Mouse (Mus musculus): ENCODE data around the gene Pcbp4. TPM values are rescaled to one million over a fixed set of nuclear protein-coding genes. Genes with fewer than 3 reads are reported as not detected.

Gene Pcbp4
- total RNA-seq, 2 experiments from 2014 or later, result 54.2 to 68.2 TPM

DNA sequence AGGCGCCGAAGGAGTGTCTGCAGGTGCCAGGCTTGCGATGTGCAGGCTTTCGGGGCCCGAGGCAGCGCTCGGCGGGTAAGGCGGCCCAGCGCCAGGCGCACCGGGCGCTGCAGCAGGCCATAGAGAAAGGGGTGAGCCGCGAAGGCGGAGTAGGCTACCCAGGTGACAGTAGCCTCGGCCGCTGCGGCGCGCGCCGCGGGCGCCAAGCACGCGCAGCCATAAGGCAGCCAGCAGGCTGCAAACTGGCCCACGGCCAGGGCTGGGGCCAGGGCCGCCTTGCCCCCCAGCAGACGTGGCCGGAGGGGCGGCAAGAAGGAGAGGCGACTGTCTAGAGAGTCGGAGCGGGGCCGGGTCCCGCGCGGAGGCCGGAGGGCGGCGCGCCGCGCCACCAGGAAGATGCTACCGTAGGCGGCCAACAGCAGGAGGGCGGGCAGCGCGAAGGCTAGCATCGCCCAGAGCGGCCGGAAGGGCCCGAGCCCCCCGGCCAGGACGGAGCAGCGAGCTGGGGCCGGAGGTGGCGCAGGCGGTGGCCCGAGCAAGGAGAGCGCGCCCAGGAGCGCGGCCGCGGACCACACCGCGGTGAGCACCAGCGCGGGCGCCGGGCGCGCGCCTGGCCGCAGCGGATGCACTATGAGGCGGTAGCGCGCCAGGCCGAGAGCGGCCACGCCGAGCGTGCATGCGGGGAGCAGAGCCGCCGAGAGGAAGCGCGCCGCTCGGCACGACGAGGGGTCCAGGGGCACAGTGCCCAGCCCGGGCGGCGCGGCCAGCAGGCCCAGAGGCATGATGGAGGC lies 11.9 kb downstream of the Pcbp4 start:
- DNase-seq, result peak; percentile 75

DNA sequence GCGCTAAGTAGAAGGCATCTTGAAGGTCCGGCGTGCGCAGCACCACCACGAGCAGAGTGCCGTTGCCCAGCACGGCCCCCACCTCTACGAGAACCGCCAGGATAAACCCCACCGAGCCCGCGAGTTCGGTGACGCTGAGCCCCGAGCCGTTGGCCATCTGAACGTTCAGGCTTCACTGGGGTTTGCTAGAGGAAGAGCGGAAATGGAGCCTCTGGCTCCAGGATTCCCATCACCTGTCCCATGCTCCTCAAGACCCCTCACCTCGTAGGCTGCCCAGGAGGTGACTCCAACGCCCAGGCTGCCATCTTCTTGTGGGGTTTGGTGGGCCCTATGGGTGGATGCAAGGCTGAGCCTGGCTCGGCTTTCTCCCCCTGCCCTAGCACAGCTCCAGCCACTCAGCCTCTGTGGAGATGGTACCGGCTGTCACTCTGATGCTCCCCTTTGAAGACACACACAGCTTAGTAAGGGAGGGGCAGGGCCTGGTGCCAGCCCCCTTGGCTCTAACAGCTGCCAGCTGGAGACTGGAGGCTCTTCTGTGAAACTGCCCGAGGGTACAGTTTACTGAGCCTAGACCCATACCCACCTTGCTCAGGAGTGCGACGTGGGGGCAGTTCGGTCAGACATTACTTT lies 12.6 kb downstream of the Pcbp4 start, which contains the start of gene Gpr62:
Gene Gpr62, minus strand, starts transcription at position 368 of the 630 bp plus-strand sequence.
- peak; percentile 72 for DNase-seq

GRCm38 (mm10) chr9:106466721-106467120 lies 13.6 kb downstream of the Pcbp4 start:
- DNase-seq, result no peak

GRCm38 (mm10) chr9:106467746-106468145 lies 14.7 kb downstream of the Pcbp4 start:
- no peak for DNase-seq

DNA sequence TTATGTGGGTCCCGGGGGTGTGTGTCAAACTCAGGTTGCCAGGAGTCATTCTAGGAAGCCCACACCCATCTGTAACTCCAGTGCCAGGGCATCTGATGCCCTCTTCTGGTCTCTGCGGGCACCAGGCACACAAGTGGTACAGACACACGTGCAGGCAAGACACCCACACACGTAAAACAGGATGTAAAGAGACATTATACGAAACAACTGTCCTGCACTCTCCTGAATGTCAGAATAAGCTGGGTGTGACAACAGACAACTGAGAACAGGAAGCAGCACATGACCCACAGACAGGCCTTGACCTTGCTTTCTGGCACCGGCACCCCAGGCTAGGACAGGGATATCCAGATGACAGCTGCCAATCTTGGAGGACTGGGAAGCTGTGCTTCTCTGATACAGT lies 16.2 kb downstream of the Pcbp4 start:
- no peak for DNase-seq

DNA sequence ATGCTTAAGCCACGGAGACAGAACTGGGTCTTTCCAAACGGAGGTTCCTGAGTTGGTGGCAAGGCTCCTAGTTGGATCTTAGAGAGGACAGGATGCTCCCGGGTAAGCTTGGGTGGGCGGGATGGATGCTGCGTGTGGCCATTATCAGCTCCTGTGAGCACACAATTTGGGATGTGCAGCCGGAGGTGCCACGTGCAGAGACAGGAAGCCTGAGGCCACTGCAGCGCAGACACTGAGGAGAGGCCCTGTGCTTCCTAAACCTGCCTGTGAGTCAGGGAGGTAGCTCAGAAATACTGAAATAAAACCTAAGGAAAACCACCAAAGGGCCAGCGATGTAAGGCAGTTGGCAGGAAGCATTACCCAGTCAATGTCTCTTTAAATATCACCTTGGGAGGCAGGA lies 16.7 kb downstream of the Pcbp4 start:
- DNase-seq, result no peak

- peak; percentile 3 for DNase-seq
Measured at GRCm38 (mm10) chr9:106470991-106471750, 18.1 kb downstream of the Pcbp4 start.

DNA sequence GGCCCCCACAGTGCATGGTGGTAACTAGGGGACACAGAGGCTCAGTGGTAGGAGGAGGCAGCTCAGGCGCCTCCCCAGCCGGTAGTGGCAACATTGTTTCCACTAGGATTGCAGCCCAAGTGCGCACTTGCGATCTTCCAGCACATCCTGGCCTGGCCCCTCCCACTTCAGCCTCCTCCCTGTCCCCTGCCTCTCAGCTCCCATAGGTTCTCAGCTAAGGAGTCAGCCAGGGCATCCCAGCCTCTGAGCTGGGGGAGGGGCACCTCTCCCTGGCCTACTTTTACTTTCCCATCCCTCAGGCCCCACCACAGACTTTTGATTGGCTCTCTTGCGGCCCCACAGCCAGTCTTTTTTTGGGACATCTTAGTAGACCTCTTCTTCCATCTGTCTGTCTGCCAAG lies 18.8 kb downstream of the Pcbp4 start:
- peak; percentile 55 for DNase-seq

DNA sequence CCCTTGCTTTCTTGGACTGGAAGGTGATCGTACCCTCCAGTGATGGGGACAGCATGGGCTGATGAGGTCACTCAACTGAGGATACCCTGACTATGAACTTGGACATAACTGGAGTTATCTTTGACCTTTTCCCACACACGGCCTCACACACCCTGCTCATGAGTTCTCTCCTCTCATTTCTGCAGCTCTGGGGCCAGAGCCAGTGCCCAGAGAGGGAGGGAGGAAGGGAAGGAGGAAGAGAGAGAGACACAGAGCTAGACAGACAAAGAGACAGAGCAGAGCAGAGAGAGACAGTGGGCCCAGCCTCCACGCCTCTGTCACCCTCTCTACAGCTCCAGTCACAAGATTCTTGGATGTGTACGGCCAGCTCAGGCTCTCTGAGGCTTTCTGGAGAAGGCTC lies 19.2 kb downstream of the Pcbp4 start:
- DNase-seq, result peak; percentile 6

GRCm38 (mm10) chr9:106473081-106473752 lies 20.1 kb downstream of the Pcbp4 start:
- DNase-seq, result peak; percentile 5

DNA sequence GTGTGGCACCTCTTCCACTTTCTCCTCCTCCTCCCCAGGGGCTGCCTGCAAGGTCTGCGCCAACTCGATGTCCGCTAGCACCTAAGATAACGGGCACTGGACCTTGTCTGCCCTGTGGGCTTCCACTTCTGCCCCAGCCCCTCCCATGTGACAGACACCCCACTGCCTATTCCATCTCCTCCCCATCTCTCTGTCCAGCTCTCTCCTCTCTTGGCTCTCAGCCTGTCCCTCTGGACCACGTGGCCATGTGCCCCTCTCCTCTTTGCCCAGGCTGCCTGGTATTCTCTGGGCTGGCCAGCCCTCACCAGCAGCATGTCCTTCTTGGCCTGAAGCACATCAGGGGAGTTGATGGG lies 20.6 kb downstream of the Pcbp4 start:
- peak; percentile 24 for DNase-seq

DNA sequence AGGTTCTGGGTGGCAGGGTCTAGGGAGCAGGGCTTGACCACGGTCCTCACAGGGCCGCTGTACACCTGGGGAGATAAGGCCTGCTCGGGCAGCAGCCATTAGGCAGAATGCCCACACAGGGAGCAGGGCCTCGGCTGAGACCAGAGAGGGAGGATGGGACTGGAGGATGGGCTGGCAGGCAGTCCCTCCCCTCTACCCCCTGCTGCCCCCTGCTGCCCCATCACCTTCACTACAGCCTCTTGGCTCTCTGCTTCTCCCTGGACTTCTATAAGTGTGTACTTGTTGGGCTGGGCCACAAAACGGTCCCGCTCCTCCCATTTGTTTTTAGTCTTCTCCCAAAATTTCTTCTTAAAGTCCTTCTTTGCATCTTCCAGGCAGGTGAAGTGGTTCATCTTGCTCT lies 21.4 kb downstream of the Pcbp4 start:
- DNase-seq, result peak; percentile 76

DNA sequence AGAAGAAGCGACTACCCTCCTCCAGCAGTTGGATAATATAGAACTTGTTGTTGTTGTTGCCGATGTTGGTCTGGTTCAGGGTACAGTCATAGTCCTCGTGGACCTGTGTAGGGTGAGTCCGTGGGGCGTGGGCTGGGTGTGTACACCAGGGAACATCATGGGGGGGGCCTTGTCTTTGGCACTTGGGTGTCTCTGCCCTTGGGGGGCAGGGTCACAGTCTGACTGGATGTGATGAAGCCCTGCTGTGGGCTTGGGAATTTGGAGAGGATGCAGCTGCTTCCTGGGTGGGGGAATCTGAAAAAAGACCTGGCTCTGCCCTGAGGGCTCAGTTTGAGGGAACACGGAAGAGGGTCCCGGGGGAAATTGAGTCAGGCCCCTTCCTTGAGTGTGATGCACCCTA lies 22.0 kb downstream of the Pcbp4 start:
- peak; percentile 48 for DNase-seq

GRCm38 (mm10) chr9:106475663-106476001 lies 22.5 kb downstream of the Pcbp4 start, which contains the start of gene Rrp9:
Gene Rrp9 (plus strand): TSS chr9:106475963.
- DNase-seq, result peak; percentile 20

- DNase-seq, result peak; percentile 57
Measured at GRCm38 (mm10) chr9:106476002-106476923, 23.2 kb downstream of the Pcbp4 start.

GRCm38 (mm10) chr9:106476924-106477484 lies 23.9 kb downstream of the Pcbp4 start, which contains the start of gene Parp3:
Gene Parp3 (minus strand): TSS chr9:106476949.
- peak; percentile 93 for DNase-seq

- DNase-seq, result peak; percentile 3
Measured at GRCm38 (mm10) chr9:106477649-106478048, 24.6 kb downstream of the Pcbp4 start.

GRCm38 (mm10) chr9:106478101-106478500 lies 25.0 kb downstream of the Pcbp4 start:
- DNase-seq, result peak; percentile 2

GRCm38 (mm10) chr9:106480541-106480940 lies 27.4 kb downstream of the Pcbp4 start:
- peak; percentile 2 for DNase-seq

DNA sequence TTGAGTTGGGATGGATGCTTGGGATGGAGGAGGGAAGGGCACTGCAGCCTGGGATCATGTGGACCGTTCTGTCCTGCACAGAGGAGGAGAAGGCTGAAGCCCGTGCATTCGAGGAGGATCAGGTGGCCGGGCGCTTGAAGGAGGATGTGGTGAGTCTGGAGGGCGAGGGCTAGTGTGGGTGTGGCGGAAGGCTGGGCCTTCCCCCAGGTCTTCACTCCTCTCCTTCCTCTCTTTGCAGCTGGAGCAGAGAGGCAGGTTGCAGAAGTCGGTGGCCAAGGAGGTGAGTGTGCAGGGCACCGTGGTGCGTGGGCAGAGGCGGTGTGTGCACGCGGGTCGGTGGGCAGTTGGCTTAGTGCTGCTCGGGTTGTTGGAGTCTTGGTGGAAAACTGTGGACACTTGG lies 28.0 kb downstream of the Pcbp4 start:
- DNase-seq, result peak; percentile 2

DNA sequence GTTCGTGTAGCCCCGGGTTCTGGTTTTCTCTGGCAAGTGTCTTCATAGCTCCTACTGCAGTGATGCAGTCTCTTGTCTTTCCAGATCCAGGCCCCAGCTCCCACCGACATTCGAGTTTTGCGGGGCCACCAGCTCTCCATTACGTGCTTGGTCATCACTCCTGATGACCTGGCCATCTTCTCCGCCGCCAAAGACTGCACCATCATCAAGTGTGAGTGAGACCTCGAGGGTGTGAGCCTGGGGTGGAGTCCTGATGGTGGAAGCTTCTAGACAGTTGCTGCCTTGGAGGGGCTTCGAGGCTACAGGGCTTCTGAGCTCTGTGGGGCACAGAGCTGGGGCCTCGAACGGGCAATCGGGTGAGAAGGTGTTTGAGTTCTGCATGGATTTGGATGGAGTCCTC lies 28.6 kb downstream of the Pcbp4 start:
- DNase-seq, result peak; percentile 3

All from gastrocnemius, postnatal 10 days (tissue).